Mouse (Mus musculus) urinary bladder, postnatal 10 days (tissue): ENCODE data around the gene Elovl6.

Experiments used
- DNase-seq: peaks from one replicate; pipeline ENCODE4 v3.0.0; 2022; ENCODE audit warnings: low spot score

The Elovl6 gene

DNA sequence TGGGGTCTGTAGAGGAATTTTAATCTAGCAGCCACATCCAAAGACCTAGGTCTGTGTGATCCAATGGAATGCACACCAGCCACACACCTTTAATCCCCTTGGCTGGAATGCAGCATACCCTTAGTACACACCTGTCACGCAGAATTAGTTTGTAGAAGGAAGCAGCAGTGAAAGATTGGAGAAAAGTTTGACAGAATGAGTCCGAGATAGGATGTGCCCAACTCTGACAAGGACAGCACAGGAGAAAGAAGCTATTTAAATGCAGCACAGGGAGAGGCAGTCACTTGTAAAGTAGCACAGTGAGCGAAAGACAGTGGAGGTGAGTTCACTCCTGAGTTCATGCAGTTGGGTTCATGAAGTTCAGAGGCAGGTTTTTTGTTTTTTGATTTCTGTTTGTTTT lies 11.2 kb downstream of the Elovl6 start:
- DNase-seq = no peak

DNA sequence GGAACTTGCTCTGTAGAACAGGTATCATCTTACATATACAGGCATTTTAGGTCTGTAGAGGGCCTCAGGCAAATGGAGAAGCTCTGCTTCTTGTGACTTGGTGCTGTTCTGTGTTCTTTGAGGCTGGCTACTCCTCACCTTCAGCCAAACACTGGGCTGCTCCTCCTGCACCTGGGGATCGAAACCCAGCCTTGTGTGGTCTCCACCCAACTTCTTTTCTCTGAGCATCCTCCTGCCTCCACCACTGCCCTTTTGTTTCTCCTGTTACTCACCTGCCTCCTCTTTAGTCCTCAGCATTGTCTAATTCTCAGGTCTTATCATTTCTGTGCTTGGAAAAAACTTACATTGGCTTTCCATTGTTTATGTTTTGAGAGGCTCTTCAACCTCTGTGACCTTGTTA lies 12.1 kb downstream of the Elovl6 start:
- no peak for DNase-seq

DNA sequence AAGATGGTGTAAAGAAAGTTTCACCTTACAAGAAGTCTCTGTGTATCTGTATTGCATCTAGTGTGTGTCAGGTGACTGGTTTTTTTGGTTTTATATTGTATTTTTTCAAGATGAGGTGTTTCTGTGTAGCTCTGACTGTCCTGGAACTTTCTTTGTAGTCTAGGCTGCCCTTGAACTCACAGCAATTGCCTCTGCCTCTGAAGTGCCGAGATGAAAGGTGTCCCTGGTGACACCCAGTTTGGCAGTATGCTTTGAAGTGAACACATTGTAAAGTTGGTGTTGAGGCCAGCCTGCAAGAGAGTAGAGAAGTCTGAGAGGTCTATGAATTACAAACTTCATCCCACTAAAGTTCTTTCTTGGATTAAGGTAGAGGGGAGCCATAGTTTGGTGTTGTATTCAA lies 13.1 kb downstream of the Elovl6 start:
- no peak for DNase-seq

DNA sequence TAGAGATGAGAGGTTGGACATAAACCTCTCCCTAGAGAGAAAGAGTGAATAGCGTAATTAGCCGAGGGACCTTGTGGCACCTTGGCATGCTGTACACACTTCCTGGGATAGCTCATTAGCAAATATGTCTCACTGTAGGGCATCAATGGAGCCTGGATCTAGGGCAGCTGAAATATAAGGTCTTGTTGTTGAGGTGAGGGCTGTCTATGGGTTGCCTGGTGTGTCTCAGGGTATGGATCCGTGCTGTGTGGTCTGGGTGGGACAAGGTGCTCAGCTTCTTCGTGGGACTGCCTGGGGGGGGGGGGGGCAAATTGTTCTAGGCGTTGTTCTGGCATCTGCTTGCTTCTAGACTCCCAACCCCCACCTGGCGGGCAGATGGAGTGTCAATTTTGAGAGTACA lies 13.6 kb downstream of the Elovl6 start:
- no peak for DNase-seq

DNA sequence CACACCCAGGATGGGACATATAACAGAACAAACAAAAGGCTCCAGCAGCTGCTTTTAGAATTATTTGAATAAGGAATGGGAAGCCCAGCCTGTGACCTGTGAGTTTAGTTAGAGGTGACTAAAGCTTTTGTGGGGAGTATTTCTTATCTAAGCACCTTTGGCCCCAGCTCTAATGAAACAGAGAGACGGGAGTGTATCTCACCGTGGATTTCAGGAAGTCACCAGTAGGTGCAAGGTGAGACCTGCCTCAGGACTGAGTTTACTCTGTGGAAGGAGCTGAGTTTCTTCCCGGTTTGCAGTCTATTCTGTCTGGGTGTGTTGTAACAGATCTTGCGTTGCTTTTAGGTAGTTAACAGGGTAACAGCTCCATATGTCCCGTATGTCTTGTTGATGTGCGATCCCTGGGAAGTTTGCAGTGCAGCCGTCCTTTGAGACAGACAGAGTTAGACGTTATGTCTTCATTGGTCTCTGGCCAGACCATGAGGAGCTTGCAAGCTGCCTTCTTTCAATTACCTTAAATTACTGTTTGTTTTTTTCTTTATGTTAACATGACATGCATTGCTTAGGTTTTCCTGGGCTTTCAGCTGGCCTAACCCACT lies 15.8 kb downstream of the Elovl6 start:
- DNase-seq = no peak

DNA sequence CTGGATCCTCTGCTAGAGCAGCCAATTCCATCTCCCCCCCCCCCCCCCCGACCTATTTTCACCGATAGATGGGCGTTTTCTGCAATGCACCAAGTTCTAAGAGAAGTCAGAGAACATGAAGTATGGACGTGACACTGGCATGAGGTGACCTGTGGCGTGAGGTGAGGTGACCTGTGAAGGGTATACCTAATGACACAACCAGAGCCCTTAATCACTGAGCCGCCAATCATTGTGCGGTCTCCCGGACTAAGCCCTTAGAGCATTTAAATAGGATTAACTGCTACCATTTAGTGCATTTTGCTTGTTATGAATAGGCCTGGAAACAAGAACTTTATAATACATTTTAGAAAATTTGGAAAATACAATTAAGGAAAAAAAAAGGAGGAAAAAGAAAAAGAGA lies 16.6 kb downstream of the Elovl6 start:
- no peak for DNase-seq

DNA sequence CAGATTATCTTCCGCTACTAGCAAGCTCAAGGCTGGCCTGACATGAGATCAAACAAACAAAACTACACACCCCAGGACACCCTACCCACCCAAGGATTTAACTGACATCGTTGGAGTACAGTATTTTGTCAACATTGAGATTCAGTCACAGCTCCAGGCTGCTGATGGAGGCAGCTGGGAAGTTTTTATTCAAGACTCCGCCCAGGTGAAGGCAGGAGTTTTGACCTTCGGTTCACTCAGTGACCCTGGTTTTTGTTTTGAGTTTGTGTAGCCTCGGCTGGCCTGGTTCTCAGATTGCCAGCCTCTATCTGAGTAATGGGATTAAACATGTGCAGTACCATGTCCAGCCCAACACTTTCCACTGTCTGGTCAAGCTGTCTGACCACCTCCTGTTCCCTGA lies 17.4 kb downstream of the Elovl6 start:
- DNase-seq = no peak

DNA sequence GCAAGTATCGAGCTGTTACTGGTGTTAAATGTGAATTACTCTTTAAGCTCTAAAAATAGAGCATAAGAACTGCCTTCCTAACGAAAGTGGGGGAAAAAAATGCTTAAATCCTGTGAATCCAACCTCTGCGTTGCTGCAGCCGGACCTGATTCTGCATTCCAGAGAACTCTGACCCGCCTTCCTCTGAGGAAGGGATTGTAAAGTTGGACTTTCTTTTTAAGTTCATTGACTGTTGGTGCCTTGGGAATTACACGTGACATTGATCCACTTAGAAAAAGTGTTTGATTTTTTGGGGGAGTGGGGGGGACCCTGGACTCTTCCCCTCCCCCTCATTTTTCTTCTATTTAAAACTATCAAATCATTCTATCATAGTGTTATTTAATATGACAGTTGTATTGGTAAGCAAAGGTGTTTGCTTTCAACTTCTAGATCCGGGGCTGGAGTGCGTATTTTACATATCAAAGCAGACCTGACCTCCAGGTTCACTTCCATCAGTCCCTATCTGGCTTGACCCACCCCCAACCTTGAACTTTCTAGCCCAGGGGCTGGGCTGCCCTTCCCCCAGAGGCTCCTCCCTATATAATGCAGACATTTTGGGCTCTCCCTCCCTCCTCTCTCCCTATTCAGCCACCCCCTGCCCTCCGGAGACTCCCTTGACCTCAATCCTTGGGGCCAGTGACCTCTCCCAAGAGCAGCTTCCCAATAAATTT lies 19.6 kb downstream of the Elovl6 start:
- no peak for DNase-seq

DNA sequence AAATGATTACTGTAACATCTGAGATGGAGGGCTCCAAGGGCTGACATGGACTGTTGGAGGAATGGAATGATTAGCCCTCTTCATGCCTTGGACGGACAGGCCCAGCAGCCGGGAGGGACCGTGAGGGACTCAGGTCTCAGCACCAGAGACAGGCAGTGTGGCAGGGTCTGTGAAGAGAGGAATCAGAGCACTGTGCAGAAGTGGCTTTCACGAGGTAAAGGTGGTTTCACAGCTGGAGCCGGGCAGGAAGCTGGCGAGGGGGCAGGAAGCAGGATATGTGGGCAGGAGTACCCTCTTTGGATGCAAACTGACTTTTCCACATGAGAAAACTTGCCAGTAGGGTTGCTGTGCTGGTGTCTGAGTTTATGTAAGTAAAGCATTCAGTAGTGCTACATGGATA lies 20.2 kb downstream of the Elovl6 start:
- DNase-seq = no peak

DNA sequence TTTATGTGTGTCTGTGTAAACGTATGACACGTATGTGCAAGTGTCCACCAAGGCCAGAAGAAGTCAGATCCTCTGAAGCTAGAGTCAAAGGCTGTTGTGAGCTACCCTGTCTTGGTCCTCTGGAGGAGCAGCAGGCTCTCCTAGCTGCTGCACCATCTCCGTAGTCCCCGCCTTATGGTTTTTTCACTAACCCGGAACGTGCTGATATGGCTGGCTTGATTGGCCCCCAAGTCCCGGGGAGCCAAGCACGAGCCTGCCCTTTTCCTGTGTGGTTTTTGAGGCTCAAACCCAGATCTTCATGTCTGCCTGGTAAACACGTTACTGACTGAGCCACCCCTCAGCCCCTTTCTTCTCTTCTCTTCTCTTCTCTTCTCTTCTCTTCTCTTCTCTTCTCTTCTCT lies 21.0 kb downstream of the Elovl6 start:
- DNase-seq = no peak

DNA sequence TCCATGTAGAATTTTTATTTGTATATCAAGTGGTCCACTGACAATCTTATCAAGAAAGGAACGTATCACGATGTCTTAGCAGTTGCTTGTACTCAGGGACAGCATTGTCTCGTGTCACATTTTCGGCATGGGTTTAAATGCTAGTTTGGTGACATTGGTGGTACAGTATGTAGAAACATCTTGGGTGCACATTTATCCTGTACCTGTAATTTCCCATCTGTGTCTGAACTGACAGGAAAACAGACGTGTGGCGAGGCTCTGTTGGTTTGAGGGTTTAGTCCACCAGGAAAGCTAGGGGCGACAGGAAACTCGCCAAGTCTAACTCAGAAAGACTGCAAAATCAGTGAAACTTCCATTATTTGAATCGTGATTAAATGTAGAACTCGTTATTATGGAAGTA lies 21.5 kb downstream of the Elovl6 start:
- no peak for DNase-seq

DNA sequence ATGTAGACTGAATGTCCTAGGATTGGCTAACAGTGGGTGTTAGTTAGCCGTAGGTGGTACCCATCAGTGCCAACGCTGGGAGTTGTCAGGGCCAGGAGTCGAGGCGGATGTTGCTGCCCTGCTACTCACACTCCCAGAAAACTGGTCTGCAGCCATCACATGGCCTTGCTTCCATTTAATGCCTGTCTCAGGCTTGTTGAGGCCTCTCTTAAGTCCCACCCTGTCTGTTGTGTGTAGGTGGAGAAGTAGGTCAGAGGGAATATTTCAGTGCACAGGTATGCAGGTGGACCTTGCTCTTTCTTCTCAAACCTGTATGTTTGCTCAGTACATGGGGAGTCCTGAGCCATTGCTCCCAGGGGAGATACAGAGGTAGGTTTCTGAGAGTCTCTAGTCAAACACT lies 22.3 kb downstream of the Elovl6 start:
- DNase-seq = no peak

DNA sequence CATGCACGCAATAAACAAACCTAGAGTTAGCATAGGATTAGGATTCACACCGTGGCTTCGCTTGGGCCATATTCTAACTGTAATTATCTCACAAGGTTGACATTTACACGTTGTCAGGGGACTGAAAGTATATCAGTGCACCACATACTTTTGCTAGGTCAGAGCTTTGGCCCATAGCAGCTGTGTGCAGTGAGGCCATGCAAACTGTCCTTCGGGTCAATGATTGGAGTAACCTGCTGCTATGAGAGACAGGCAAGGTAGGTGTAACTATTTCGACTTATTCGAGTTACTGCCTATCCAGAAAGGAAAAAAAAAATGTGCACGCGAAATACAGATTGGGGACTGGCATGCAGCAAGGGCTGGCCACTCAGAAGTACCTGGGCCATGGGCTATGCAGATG lies 24.9 kb downstream of the Elovl6 start:
- DNase-seq = no peak

DNA sequence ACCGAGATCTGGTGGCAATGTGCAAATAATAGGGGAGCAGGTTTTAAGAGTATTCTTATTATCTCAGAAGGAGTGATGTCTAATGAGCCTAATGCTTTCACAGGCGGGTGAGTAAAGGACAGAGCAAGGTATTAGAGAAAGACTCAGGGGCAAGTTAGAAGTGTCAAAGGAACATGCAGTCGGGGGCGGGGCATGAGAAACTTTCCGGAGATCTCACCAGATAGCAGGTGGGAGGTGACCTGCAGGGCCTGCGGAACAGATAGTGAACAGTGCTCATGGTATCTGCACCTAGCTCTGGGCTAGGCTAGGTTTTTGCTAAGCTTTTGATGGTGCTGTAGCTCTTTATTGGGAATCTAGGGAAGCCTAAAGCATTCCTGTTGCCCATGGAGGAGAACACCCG lies 25.4 kb downstream of the Elovl6 start:
- no peak for DNase-seq

DNA sequence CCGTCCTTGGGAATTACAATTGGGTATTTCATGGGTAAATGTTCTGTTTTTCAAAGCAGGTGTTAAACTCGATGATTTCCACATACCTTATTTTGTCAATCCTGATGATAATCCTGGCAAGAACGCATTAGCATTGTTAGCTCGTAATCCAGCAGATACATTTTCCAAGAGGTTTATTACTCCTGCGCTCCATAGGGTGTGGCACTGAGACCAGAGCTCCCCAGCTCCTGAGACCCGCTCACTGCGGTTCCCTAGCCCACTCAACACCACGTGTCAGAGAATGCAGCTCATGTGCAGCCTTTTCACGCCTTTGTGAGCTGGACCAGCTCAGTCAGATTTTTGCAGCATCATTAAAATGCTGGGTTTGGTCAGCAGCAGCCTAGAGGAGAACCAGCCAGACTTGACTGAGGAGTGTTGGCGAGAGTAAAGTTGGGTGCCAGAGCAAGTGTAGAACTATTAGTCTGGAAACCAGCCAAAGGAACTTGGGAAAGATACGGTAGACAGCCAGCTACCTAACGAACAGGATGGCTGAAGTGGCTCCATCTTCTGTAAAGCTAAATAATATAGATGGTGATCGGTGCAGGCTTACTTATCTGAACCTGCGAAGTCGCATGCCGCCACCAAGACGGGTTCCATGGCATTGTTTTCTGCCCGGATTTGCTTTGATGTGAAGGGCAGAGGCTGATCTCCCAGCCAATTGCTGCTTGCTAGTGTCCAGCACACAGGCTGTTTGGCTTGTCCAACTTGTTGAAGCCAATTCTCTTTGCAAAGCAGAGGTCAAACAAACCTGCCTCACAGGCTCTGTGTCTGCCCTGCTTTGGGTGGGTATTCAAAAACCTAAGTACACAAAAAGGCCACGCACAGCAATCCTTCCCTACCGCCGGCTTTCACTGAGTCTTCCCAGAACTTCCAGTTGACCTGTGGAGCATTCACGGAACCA lies 26.1 kb downstream of the Elovl6 start:
- no peak for DNase-seq

DNA sequence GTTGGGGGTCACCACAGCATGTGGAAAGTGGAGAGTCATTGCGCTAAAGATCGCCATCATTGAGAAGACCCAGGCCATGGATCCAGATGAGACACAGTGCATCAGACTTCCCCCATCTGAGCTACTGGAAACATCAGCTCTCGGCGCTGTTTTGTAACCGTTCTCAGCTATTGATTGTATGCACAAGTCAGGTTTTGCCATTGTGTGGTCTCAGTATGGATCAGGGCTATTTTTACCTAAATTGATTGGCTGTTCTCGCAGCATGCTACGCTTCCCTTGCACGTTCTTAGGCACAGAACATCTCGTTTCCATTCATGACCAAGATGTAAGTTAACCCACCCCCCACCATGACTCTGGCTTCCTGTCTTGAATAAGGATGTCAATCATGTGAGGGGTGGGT lies 27.9 kb downstream of the Elovl6 start:
- no peak for DNase-seq

DNA sequence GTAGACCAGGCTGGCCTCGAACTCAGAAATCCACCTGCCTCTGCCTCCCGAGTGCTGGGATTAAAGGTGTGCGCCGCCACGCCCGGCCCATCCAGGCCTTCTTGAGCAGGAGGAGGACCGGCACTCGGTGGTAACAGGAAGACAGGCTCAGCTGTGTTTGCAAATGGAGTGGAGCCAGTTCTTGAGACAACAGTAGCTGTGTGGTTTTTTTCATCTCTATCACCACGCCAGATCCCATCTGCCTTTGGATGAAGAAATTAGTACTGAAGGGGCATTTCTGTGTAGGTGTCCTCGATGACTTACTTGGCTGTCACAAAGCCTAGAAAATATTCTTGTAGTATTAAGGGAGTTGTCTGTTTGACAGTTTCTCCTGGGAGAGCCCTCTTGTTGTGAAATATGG lies 28.9 kb downstream of the Elovl6 start:
- DNase-seq = no peak

DNA sequence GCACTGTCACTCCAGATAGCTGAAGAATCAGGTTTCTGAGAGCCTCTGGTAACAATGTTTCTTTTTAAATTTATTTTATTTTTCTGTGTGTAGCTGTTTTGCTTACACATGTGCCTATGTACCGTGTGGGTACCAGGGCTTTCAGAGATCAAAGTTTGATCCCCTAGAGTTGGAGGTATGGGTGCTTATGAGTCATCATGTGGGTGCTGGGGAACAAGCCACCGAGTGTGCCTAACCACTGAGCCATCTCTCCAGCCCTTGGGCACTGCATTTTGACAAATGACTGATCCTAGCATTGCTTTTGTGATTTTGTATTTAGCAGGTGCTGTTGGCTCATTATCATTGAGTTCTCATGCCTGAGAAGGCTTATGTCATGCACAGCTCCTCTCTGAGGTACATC lies 29.7 kb downstream of the Elovl6 start:
- no peak for DNase-seq

DNA sequence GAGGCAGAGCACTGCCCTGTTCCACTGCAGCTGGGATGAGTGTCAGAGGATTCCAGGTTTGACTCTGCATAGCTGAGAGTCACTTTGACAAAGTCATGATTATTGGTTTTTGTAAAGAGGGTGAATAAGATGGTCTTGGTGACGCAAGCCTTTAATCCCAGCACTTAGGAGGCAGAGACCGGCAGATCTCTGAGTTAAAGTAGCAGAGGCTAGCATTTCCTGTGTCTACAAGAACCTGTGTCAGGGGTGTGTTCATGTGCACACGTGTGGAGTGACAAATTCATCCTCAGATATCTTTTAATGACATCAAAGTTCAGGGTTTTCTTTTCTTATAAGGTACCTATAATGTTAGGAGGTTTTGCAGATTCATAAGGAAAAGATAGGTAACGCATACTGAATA lies 30.3 kb downstream of the Elovl6 start:
- no peak for DNase-seq

DNA sequence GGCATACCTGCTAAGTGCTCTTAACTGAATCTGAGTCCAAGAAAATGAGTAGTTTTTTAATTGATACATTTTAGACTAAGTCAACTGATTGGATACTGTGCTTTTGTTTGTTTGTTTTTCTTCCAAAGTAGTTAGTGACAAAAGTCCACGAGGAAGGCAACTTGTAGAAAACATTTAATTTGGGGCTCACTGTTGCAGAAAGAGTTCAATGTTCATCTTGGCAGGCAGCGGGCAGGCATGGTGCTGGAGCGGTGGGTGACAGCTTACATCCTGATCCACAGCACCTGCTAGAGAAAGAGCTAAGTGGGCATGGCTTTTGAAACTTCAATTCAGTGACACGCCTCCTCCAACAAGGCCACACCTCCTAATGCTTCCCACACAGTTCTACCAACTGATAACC lies 31.7 kb downstream of the Elovl6 start:
- DNase-seq = no peak

DNA sequence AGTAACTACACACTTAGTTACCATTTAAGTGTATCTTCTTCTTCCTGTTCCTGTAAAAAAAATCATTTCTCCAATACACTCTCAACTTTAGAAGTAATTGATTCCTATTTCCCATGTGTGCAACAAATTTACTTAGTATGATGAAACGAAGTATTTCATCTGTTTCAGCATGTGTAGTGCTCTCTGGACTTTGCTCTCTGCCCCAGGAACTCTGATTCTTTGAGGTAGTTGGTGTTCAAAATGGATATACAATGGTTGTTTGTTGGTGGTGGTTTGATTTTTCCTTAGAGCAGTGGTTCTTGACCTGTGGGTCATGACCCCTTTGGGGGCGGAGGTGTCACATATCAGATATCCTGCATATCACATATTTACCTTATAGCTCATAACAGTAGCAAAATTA lies 32.7 kb downstream of the Elovl6 start:
- DNase-seq = no peak

DNA sequence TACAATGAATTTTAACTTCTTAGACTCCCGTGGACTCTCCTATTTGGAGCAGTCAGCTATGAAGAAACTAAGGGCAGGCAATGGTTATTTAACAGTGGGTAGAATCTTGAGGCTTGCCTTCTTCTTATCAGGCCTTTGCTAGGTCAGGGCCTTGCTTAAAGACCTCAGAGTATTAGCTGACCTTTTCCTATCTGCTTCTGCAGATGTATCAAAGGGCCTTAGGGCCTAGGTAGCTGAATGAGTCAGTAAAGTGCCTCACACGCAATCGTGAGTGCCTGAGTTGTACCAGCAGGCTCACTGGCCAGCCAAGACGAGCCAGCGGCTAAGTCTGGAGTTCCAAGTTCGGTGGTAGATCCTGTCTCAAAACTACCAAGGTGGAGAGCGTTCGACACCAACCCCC lies 33.3 kb downstream of the Elovl6 start:
- DNase-seq = no peak

DNA sequence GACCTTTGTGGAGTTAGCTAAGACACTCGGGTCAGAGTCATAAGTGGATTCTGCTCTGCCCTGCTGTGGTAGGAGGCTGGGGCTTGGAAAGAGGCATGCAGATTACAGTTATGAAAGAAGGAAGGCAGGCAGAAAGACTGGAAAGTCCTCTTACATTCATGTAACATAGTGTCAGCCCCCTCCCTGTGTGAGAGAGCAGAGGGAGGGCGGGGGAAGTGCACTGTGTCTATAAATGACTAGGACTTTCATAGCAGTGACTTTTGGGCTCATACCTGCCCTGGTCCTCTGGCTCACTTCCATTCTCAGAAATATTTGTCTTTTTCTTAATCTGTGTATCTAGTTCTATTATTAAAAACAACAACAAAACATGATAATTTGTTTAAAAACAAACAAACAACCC lies 33.9 kb downstream of the Elovl6 start:
- no peak for DNase-seq
